Mouse (Mus musculus) lung, adult 2 months (tissue): ENCODE measurements around the gene Pde6c. TPM values are rescaled to one million over a fixed set of nuclear protein-coding genes. Genes with fewer than 3 reads are reported as not detected.

Experiments used
- DNase-seq: peaks from one replicate; pipeline ENCODE4 v3.0.0; 2022
- H3K4me1 ChIP-seq: fragments of 200-500 bp; 2 replicates; pipeline ENCODE4 v1.6.1; 2011; ENCODE audit warnings: low read length; ENCODE audit not compliant: control insufficient read depth, insufficient read depth
- H3K4me3 ChIP-seq: fragments of 200-500 bp; replicated peaks from 2 replicates; pipeline ENCODE3; 2011; ENCODE audit warnings: low read depth, mild to moderate bottlenecking, control low read depth, low read length; ENCODE audit errors: extremely low read depth
- CTCF ChIP-seq: fragments of 200-500 bp; IDR thresholded peaks from 2 replicates; pipeline ENCODE4 v1.5.1; 2011; ENCODE audit warnings: mild to moderate bottlenecking, low read length, control low read depth; ENCODE audit not compliant: insufficient read depth
- POLR2A ChIP-seq: fragments of 200-500 bp; IDR thresholded peaks from 2 replicates; pipeline ENCODE4 v1.6.1; 2011; ENCODE audit warnings: low read depth, mild to moderate bottlenecking, control low read depth, low read length, borderline replicate concordance; ENCODE audit errors: extremely low read depth
- WGBS: fragments of 180-500 bp; shearing (Covaris S2); methylation state at CpG from one replicate; pipeline ENCODE4 v1.1.7; 2018; 5-methylcytosine and 5-hydroxymethylcytosine counted together
- polyA plus RNA-seq: library from polyadenylated mRNA; depleted of rRNA; stranded (reverse); fragments of >200 nt; gene quantifications from 2 replicates; pipeline ENCODE4 v1.2.3, GENCODE M21; 2012

The Pde6c gene
- polyA plus RNA-seq, 1 experiment = not detected

DNA sequence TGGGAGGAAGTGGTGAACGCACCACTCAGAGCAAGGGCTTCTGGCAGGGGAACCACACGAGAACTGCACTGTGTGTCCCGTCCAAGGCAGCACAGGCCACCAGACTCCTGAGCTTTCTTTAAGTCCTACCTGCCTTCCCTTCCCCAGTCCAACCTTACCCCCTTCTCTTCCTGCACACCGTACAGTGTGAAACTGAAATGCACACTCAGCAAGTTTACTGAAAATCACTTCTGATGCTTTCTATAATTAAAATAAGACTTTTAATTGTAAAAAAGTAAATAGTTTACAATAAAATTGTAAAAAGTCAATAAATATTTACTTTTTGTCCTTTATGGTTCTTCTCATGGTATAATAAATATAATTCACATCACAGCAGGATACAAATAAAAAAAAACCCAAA lies 62.7 kb downstream of the Pde6c start:
- 93% methylated on average over 4 of the region's 4 CpGs for whole genome bisulfite sequencing
- TF ChIP-seq CTCF (no peak), POLR2A (no peak)
- DNase-seq = no peak
- Histone ChIP-seq H3K4me1 (no peaks in the 10 kb centered on the region), H3K4me3 (no peak overlapping the region)

- no peaks in the 10 kb centered on the region for H3K4me1 ChIP-seq
- whole genome bisulfite sequencing = 87% methylated on average over 5 of the region's 5 CpGs
- no peak for TF ChIP-seq POLR2A
- no peak for TF ChIP-seq CTCF
- H3K4me3 ChIP-seq = no peak overlapping the region
- DNase-seq = no peak
Observed at GRCm38 (mm10) chr19:38198731-38199130, 66.2 kb downstream of the Pde6c start.

DNA sequence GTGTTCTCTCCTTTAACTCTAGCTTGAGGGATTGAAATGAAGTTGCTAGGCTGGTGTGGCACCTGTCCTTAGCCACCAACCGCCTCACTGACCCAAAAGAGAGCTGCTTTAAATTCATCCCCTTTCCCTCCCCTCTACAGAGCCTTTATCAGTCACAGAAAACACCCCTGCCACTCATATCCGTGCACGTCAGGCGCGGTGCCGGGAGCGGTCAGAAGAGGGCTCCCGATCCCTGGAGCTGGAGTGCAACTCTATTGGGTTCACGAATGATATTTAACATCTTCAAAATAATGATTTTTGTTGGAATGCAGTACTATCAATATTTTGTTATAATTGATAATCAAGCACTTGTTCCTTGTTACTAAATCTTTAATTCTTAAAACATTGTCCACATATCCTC lies 74.1 kb downstream of the Pde6c start:
- Histone ChIP-seq H3K4me3 (no peak overlapping the region), H3K4me1 (no peaks in the 10 kb centered on the region)
- WGBS = 64% methylated on average over 9 of the region's 9 CpGs
- no peak for TF ChIP-seq POLR2A
- peak; percentile 22; the same call in 1 of the 2 replicates for TF ChIP-seq CTCF
- no peak for DNase-seq

DNA sequence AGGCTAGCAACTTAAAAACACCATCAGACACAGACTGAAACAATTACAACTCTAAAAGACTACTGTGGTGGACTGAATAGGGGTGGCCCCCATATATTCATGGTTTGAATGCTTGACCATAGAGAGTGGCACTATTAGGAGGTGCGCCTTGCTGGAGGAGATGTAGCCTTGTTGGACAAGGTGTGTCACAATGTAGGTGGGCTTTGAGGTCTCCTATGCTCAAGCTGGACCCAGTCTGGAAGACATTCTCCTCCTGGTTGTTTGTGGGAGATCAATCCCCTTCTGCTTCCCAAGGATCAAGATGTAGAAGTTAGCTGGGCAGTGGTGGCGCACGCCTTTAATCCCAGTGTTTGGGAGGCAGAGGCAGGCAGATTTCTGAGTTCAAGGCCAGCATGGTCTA lies 85.1 kb downstream of the Pde6c start:
- 98% methylated on average over 3 of the region's 3 CpGs for WGBS
- TF ChIP-seq CTCF = no peak
- no peak for TF ChIP-seq POLR2A
- H3K4me1 ChIP-seq = no peaks in the 10 kb centered on the region
- no peak for DNase-seq
- no peak overlapping the region for H3K4me3 ChIP-seq

- WGBS = 8% methylated on average over 12 of the region's 12 CpGs
- Histone ChIP-seq H3K4me3 (peak overlapping the region; percentile 68), H3K4me1 (peaks cover 6% of the 10 kb centered on the region; the same call in 1 of the 2 replicates)
- no peak for DNase-seq
- TF ChIP-seq CTCF = no peak
- TF ChIP-seq POLR2A = no peak
Observed at GRCm38 (mm10) chr19:38223356-38223904, 90.8 kb downstream of the Pde6c start.

- TF ChIP-seq CTCF (no peak), POLR2A (peak; percentile 59; the same call in 1 of the 2 replicates)
- peak within 1 kb of the TSS; percentile 68 for H3K4me3 ChIP-seq
- 1% methylated on average over 49 of the region's 49 CpGs for WGBS
- peak; percentile 86 for DNase-seq
- peaks cover 6% of the 10 kb centered on the region; the same call in 1 of the 2 replicates for H3K4me1 ChIP-seq
Observed at GRCm38 (mm10) chr19:38223905-38224684, 91.5 kb downstream of the Pde6c start, which contains the start of gene Fra10ac1. TSS of gene Fra10ac1 (minus strand) at chr19:38224156.

DNA sequence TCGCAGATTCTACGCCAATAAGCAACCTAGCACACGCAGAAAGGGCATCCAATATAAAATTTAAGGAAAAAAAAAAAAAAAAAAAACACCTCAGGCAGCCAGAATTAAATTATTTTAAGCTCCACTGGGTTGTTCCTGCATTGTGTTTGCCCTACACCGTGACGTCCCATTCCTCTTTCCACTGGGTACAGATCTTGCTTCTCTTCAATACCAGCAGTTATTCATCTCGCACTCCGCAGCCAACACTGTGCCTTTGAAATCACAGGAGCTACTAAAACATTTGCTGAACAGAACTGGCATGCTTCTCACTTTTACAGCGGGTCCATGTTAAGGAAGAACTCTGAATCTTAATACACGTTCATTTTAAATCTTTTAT lies 92.1 kb downstream of the Pde6c start:
- DNase-seq = no peak
- Histone ChIP-seq H3K4me3 (peak overlapping the region; percentile 68), H3K4me1 (peaks cover 6% of the 10 kb centered on the region; the same call in 1 of the 2 replicates)
- 10% methylated on average over 9 of the region's 9 CpGs for WGBS
- TF ChIP-seq CTCF = no peak
- no peak for TF ChIP-seq POLR2A

DNA sequence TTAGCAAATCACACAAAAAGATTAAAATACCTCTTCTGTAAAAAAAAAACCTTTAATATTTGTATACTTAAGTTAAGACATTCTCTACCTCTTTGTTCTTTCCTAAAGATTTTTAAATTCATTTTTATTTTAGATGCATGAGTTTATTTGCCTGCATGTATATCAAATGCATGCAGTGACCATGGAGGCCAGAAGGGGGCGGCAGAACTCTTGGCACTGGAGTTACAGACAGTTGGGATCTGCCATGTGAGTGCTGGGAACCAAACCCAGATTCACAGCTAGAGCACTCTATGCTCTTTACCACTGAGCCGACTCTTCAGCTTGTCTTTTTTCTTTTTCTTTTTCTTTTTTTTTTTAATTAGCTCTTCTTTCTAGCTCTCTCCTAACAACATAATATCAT lies 96.1 kb downstream of the Pde6c start:
- DNase-seq = no peak
- WGBS = 57% methylated on average over 2 of the region's 2 CpGs
- 0 out of 2 replicates have a peak, but pooled peaks cover 2% of the 10 kb centered on the region for H3K4me1 ChIP-seq
- no peak overlapping the region for H3K4me3 ChIP-seq
- no peak for TF ChIP-seq POLR2A
- 0 out of 2 replicates have a peak, but pooled peaks have one; percentile 9 for TF ChIP-seq CTCF

- no peak for DNase-seq
- no peaks in the 10 kb centered on the region for H3K4me1 ChIP-seq
- TF ChIP-seq CTCF = no peak
- no peak for TF ChIP-seq POLR2A
- no peak overlapping the region for H3K4me3 ChIP-seq
- WGBS = 46% methylated on average over 8 of the region's 8 CpGs
Observed at GRCm38 (mm10) chr19:38232087-38232486, 99.5 kb downstream of the Pde6c start.
